Comparison of ENCODE assay signal across 8 mouse cellular contexts in the genomic region with DNA sequence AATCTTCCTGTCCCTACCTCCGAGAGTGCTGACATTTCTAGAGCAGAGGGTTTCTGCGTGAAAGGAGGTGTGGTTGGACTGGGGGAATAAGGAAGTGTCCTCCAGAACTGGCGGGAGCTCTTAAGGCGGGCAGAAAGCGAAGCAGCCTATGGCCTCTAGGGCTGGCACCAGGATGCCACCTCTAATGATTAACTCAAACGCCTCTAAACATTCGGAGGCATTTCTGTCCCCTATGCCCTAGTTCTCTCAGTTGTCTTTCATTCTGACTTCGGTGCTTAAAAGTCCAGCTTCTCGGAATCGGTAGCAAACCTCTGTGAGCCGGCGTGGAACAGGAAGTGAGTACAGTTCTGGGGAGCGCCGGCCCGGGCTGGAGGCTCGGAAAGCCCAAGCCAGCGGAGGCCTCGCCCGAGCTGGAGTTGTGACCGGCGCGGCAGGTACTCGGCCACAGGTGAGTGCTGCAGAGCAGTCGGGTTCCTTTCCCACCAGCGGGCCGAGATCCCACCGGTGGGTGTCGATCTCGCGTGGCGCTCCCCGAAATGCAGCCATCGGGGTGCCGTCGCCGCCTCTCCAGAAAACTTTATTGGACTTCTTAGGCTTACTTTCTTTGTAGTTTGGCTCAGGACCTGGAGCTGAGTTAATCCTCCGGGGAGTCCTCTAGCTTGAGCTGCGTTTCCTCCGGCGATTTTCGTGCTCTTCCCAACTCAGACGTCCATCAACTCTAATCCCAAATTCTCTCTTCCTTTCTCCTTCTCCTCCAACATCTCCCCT. TPM values are rescaled to one million over a fixed set of nuclear protein-coding genes. Genes with fewer than 3 reads are reported as not detected.
DNase-seq lines count a peak whose midpoint lies in the region; ATAC-seq and TF ChIP-seq lines count a peak whose summit lies in the region.

A gene (plus strand): TSS at position 84 of the 768 bp plus-strand sequence.

- intact Hi-C loops in heart, adult 2 months (cut with DNase I): loop anchor here (5.0 kb wide), 1 partner anchor 37 kb away; no protein-coding TSS in a partner anchor

- H3K79me2 ChIP-seq in heart, adult 2 months (replicated peaks; ENCODE audit: control insufficient read depth, insufficient read depth, low read length): no peaks in the 10 kb centered on the region

- peaks cover 5% of the 10 kb centered on the region for H3K4me1 ChIP-seq in heart, adult 2 months (ENCODE audit: control insufficient read depth, insufficient read depth, low read length)
- peaks cover 9% of the 10 kb centered on the region for H3K4me1 ChIP-seq in lung, embryonic 16.5 days (replicated peaks; ENCODE audit: control insufficient read depth, insufficient read depth, low read length)
- peaks cover 9% of the 10 kb centered on the region for H3K4me1 ChIP-seq in olfactory bulb, adult 2 months (ENCODE audit: control insufficient read depth, insufficient read depth, low read length)

- peak within 1 kb of the TSS; percentile 87 for H3K4me2 ChIP-seq in lung, embryonic 16.5 days (ENCODE audit: low read depth, low read length)

- peak; percentile 29 for TF ChIP-seq CTCF in heart, adult 2 months (IDR thresholded peaks at IDR 0.05)
- TF ChIP-seq CTCF in olfactory bulb, adult 2 months (IDR thresholded peaks at IDR 0.05; ENCODE audit: insufficient read depth, low read depth, low read length): no peak

- 0 out of 2 replicates have a peak, but pooled peaks have one; percentile 9 for TF ChIP-seq EP300 in heart, adult 2 months (IDR thresholded peaks at IDR 0.05; ENCODE audit: insufficient read depth, low read depth, low read length)

- no peaks in the 10 kb centered on the region; the same call in 1 of the 2 replicates for H3K36me3 ChIP-seq in heart, adult 2 months (ENCODE audit: control insufficient read depth, insufficient read depth, low read length)
- H3K36me3 ChIP-seq in lung, embryonic 16.5 days (ENCODE audit: control insufficient read depth, insufficient read depth, low read length): peaks cover 8% of the 10 kb centered on the region; the same call in 1 of the 2 replicates

- WGBS in heart, adult 2 months: under 1% methylated on average over 42 of the region's 42 CpGs
- under 1% methylated on average over 41 of the region's 42 CpGs for WGBS in lung, embryonic 16.5 days
- WGBS in olfactory bulb, adult 2 months: 5% methylated on average over 42 of the region's 42 CpGs

- DNase-seq in cerebellum, postnatal 25 days: peak; percentile 8 to 25
- DNase-seq in cerebellum, adult 9-11 months: no peak
- peak; percentile 68 for DNase-seq in embryo, embryonic 11 days
- peak; percentile 65 to 71 for DNase-seq in heart, adult 2 months
- DNase-seq in kidney, adult 18-20 months: peak; percentile 75
- DNase-seq in right cerebral cortex, postnatal 25 days: no peak

- H3K9ac ChIP-seq in heart, adult 2 months (ENCODE audit: low read depth, low read length): peak within 1 kb of the TSS; percentile 93
- peak within 1 kb of the TSS; percentile 84 for H3K9ac ChIP-seq in lung, embryonic 16.5 days (ENCODE audit: low read length)

- H3K9me3 ChIP-seq in lung, embryonic 16.5 days (ENCODE audit: control insufficient read depth, low read length): 0 out of 2 replicates have a peak, but pooled peaks cover 3% of the 10 kb centered on the region

- peak within 1 kb of the TSS; percentile 78 for H3K4me3 ChIP-seq in heart, adult 2 months
- peak within 1 kb of the TSS; percentile 81 for H3K4me3 ChIP-seq in lung, embryonic 16.5 days (ENCODE audit: low read length)
- peak within 1 kb of the TSS; percentile 51 for H3K4me3 ChIP-seq in olfactory bulb, adult 2 months (ENCODE audit: insufficient read depth, low read depth, low read length)

- ATAC-seq in lung, embryonic 16.5 days (ENCODE audit: low read depth): peak; percentile 94

- H3K27me3 ChIP-seq in heart, adult 2 months (ENCODE audit: control insufficient read depth, insufficient read depth, low read length): no peaks in the 10 kb centered on the region
- H3K27me3 ChIP-seq in lung, embryonic 16.5 days (ENCODE audit: control insufficient read depth, insufficient read depth, low read depth, low read length): no peaks in the 10 kb centered on the region

- peak; percentile 66 for TF ChIP-seq POLR2A in heart, adult 2 months (IDR thresholded peaks at IDR 0.05; ENCODE audit: insufficient read depth, low read depth, low read length)
- no peak for TF ChIP-seq POLR2A in olfactory bulb, adult 2 months (IDR thresholded peaks at IDR 0.05; ENCODE audit: insufficient read depth, low read depth, low read length)

- H3K27ac ChIP-seq in heart, adult 2 months: peak within 1 kb of the TSS; percentile 91
- peak within 1 kb of the TSS; percentile 96 for H3K27ac ChIP-seq in lung, embryonic 16.5 days (ENCODE audit: low read length)
- no peak within 1 kb of the TSS for H3K27ac ChIP-seq in olfactory bulb, adult 2 months (ENCODE audit: insufficient read depth, low read depth, low read length)

RNA-seq across cellular contexts. Expression of the gene that starts here (rescaled TPM):
- total RNA-seq in heart, adult 2 months (2021): 1 to 10 TPM; 6.3 to 8.0 TPM
- polyA plus RNA-seq in heart, adult 2 months (2012; rRNA removed): 2.0 and 3.8 TPM in 2 replicates
- 54.7 TPM in 2 replicates for polyA plus RNA-seq in lung, embryonic 16.5 days (2015; fragmentation: Nextera tagmentation; extraction: Ambion mirVana)
- not detected in 2 replicates for polyA plus RNA-seq in olfactory bulb, adult 2 months (2012; ENCODE audit: insufficient read depth, insufficient read length, low replicate concordance, missing spikeins)

Comparison
In these comparisons a context has a peak if more than half of its experiments do, and no peak if none do; other contexts are left out.
1. RNA of the gene that starts here (polyA plus RNA-seq): 54.7 TPM in lung, embryonic 16.5 days; 2.0 to 3.8 TPM in heart, adult 2 months and not detected in olfactory bulb, adult 2 months; every median in the first group is over 10 times any median in the second.
2. DNase-seq: peak in cerebellum, postnatal 25 days (2 of 2), embryo, embryonic 11 days (single experiment), heart, adult 2 months (2 of 2) and kidney, adult 18-20 months (single experiment); none in cerebellum, adult 9-11 months (single experiment) and right cerebral cortex, postnatal 25 days (single experiment).
3. Peak in every context shown above with its lines, with median percentiles within 50 percentile points of each other: H3K4me3 ChIP-seq.